Mouse (Mus musculus): ENCODE measurements at regions not wholly inside any gene's neighbourhood (a gene's known extent, or its start where the extent isn't known, plus 50 kb on each side); places are given as distances from the start of the nearest gene placed in this dataset.

DNA sequence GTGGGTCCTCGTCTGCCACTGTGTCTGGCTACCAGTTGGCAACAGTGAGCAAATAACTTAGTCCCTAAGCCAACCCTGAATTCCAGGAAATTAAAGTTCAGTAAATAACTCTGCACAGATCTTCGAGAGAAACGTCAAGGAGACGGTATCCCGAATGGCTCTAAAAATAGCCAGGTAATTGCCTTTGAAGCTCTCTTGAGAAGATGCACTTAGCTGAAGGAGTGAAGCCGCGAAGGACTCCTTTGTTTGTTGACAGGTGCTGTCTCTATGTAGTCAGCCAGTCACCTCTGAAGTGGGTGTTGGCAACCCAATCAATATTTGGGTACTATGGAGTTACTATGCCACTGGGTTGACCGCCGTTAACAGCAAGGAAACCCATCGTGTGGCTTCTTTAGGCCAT, 189.3 kb upstream of the Lrig1 start:
- Histone ChIP-seq H3K36me3 (no peaks in the 10 kb centered on the region), H3K27ac (no peak overlapping the region), H3K9me3 (no peaks in the 10 kb centered on the region), H3K4me3 (replicated peaks) (no peak overlapping the region), H3K27me3 (replicated peaks) (no peaks in the 10 kb centered on the region), H3K4me2 (no peak overlapping the region), H3K4me1 (no peaks in the 10 kb centered on the region), H3K9ac (no peak overlapping the region)
- 61% methylated on average over 10 of the region's 10 CpGs for WGBS
- no peak for ATAC-seq (ENCODE audit: insufficient read depth, low FRiP score, low read depth)

DNA sequence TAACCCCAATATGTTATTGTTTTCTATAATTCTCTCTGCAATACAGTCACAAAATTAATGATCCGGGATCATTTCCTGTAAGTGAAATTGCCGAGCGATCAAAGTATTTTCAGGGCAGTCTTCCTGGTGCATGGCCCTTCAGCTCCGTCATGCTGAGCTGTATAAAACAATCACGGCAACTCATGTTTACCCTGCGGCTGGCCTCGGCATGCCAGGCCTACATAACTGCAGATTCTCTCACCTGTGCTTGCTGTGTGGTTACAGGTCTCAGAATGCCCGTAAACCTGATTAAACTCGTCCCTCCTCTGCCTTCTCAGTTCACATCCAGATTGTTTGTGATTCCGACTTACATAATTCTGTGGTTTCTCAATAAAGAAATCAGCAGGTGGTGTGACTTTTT, 181.2 kb upstream of the Lrig1 start:
- Histone ChIP-seq H3K4me3 (replicated peaks) (no peak overlapping the region), H3K27me3 (replicated peaks) (no peaks in the 10 kb centered on the region), H3K36me3 (no peaks in the 10 kb centered on the region), H3K9ac (no peak overlapping the region), H3K27ac (peak overlapping the region; percentile 52), H3K9me3 (no peaks in the 10 kb centered on the region), H3K4me1 (no peaks in the 10 kb centered on the region), H3K4me2 (no peak overlapping the region)
- ATAC-seq (ENCODE audit: insufficient read depth, low FRiP score, low read depth): peak; percentile 56; the same call in 1 of the 2 replicates
- WGBS: 70% methylated on average over 10 of the region's 10 CpGs

DNA sequence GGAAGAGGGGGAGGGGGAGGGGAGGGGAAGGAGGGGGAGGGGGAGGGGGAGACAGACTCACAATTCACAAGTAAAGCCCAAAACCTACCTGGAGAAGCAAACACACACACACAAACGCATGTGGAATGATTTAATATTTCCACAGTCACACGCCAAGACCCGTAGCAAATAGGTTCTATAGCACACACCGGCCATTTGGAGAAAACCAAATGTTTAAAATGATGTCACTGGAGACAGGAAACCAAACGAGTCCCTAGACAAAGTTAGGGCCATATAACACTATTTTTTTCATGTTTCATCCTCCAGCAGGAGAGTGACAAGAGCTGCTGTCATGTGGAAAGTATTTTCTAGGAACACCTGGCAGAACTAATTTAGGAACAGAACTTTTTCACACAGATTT, 175.9 kb upstream of the Lrig1 start:
- 75% methylated on average over 5 of the region's 5 CpGs for WGBS
- H3K4me2 ChIP-seq: no peak overlapping the region
- no peaks in the 10 kb centered on the region for H3K36me3 ChIP-seq
- no peak overlapping the region for H3K4me3 ChIP-seq (replicated peaks)
- H3K4me1 ChIP-seq: no peaks in the 10 kb centered on the region
- no peak for ATAC-seq (ENCODE audit: insufficient read depth, low FRiP score, low read depth)
- no peaks in the 10 kb centered on the region for H3K27me3 ChIP-seq (replicated peaks)
- H3K9ac ChIP-seq: no peak overlapping the region
- H3K27ac ChIP-seq: no peak overlapping the region
- no peaks in the 10 kb centered on the region for H3K9me3 ChIP-seq

- Histone ChIP-seq H3K36me3 (no peaks in the 10 kb centered on the region), H3K4me1 (no peaks in the 10 kb centered on the region), H3K27ac (no peak overlapping the region), H3K4me2 (no peak overlapping the region), H3K4me3 (replicated peaks) (no peak overlapping the region), H3K27me3 (replicated peaks) (no peaks in the 10 kb centered on the region), H3K9ac (no peak overlapping the region), H3K9me3 (no peaks in the 10 kb centered on the region)
- ATAC-seq (ENCODE audit: insufficient read depth, low FRiP score, low read depth): no peak
- 89% methylated on average over 4 of the region's 4 CpGs for WGBS
Observed at GRCm38 (mm10) chr6:94875065-94875464, 175.1 kb upstream of the Lrig1 start.

- Histone ChIP-seq H3K9me3 (no peaks in the 10 kb centered on the region), H3K4me3 (replicated peaks) (no peak overlapping the region), H3K4me2 (no peak overlapping the region), H3K36me3 (no peaks in the 10 kb centered on the region), H3K27ac (no peak overlapping the region), H3K4me1 (no peaks in the 10 kb centered on the region), H3K9ac (no peak overlapping the region), H3K27me3 (replicated peaks) (no peaks in the 10 kb centered on the region)
- WGBS: 73% methylated on average over 1 of the region's 1 CpGs
- no peak for ATAC-seq (ENCODE audit: insufficient read depth, low FRiP score, low read depth)
Observed at GRCm38 (mm10) chr6:94874415-94874814, 174.5 kb upstream of the Lrig1 start.

DNA sequence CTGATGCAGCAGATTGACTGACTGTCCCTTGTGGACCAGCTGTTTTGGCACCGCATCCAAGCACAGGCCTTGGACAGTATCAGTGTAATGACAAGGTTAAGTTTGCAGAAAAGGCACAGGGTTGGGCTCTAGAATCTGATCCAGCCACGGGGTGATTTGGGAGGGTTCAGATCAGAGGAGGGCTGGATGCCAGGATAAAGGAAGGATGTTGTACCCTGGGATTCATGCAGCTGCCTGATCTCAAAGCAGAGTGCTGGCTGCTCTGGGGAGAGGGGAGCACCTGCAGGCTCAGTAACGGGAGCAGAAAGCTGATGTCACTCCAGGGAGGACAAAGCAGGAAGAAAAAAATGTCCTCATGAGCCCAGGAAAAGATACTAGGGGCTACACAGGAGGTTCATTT, 168.0 kb upstream of the Lrig1 start:
- Histone ChIP-seq H3K9me3 (no peaks in the 10 kb centered on the region), H3K4me3 (replicated peaks) (no peak overlapping the region), H3K9ac (no peak overlapping the region), H3K4me1 (peaks cover 3% of the 10 kb centered on the region; the same call in 1 of the 2 replicates), H3K27me3 (replicated peaks) (no peaks in the 10 kb centered on the region), H3K27ac (no peak overlapping the region), H3K36me3 (no peaks in the 10 kb centered on the region), H3K4me2 (no peak overlapping the region)
- WGBS: 44% methylated on average over 3 of the region's 3 CpGs
- ATAC-seq (ENCODE audit: insufficient read depth, low FRiP score, low read depth): no peak

- Histone ChIP-seq H3K36me3 (no peaks in the 10 kb centered on the region), H3K4me2 (no peak overlapping the region), H3K4me1 (peaks cover 3% of the 10 kb centered on the region; the same call in 1 of the 2 replicates), H3K4me3 (replicated peaks) (no peak overlapping the region), H3K27me3 (replicated peaks) (no peaks in the 10 kb centered on the region), H3K9ac (no peak overlapping the region), H3K9me3 (no peaks in the 10 kb centered on the region), H3K27ac (no peak overlapping the region)
- whole genome bisulfite sequencing: 83% methylated on average over 2 of the region's 2 CpGs
- ATAC-seq (ENCODE audit: insufficient read depth, low FRiP score, low read depth): no peak
Observed at GRCm38 (mm10) chr6:94865498-94865897, 165.5 kb upstream of the Lrig1 start.

DNA sequence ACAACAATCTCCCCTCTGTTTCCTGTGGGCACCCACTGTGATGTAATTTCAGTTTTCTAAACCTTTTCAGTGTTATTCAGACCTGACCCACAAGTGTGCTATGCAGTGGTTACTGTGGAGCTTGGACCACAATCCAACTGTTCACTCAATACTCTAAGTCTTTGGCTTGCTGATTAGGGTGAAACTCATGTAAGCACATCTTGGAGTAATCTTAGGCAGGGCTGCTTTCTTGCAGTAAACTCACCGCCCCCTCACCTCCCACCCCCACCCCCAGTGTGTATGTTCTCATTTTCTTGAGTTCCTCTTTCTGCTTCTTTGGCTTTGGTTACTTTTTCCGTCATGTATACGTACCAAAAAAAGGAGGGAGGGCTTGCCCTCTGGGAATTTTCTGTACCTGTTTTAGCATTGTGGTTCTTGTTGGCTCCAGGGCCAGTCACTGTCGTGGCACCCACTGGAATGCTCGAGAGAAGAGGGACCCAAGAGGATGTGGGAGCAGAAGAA, 158.2 kb upstream of the Lrig1 start:
- H3K9me3 ChIP-seq: no peaks in the 10 kb centered on the region
- H3K27me3 ChIP-seq (replicated peaks): no peaks in the 10 kb centered on the region
- WGBS: 60% methylated on average over 5 of the region's 5 CpGs

GRCm38 (mm10) chr6:94850121-94850520, 150.2 kb upstream of the Lrig1 start:
- no peak overlapping the region for H3K4me3 ChIP-seq (replicated peaks)
- H3K4me1 ChIP-seq: no peaks in the 10 kb centered on the region
- 73% methylated on average over 4 of the region's 5 CpGs for WGBS
- no peaks in the 10 kb centered on the region for H3K27me3 ChIP-seq (replicated peaks)
- H3K9ac ChIP-seq: no peak overlapping the region
- ATAC-seq (ENCODE audit: insufficient read depth, low FRiP score, low read depth): no peak
- no peaks in the 10 kb centered on the region for H3K36me3 ChIP-seq
- H3K9me3 ChIP-seq: no peaks in the 10 kb centered on the region
- H3K27ac ChIP-seq: no peak overlapping the region
- H3K4me2 ChIP-seq: no peak overlapping the region

More for the DNA sequence above, 158.2 kb upstream of the Lrig1 start:
- Histone ChIP-seq H3K9ac (no peak overlapping the region), H3K4me3 (replicated peaks) (no peak overlapping the region), H3K4me1 (no peaks in the 10 kb centered on the region), H3K4me2 (no peak overlapping the region), H3K36me3 (no peaks in the 10 kb centered on the region), H3K27ac (no peak overlapping the region)
- no peak for ATAC-seq (ENCODE audit: insufficient read depth, low FRiP score, low read depth)

DNA sequence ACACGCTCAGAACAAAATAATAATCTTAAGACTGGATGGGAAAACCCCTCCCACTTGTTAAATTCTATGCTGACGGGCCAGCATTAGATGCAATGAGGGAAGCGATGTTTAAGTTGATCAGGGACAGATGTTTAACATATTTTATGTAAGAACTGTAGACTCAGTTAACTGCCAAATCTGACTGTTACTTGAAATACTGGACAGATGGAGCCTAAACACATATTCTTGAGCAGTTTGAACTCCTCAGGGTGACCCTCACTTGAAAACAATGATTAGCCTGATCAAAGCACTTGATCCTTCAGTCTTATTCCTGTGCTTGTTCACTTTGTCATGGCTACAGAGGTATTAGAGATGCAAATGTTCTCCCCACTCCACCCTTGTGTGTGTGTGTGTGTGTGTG, 149.6 kb upstream of the Lrig1 start:
- WGBS: 45% methylated on average over 3 of the region's 3 CpGs
- ATAC-seq (ENCODE audit: insufficient read depth, low FRiP score, low read depth): peak; percentile 47; the same call in 1 of the 2 replicates
- no peaks in the 10 kb centered on the region for H3K36me3 ChIP-seq
- no peaks in the 10 kb centered on the region for H3K4me1 ChIP-seq
- H3K4me2 ChIP-seq: no peak overlapping the region
- H3K9me3 ChIP-seq: no peaks in the 10 kb centered on the region
- H3K27me3 ChIP-seq (replicated peaks): no peaks in the 10 kb centered on the region
- H3K4me3 ChIP-seq (replicated peaks): no peak overlapping the region
- H3K27ac ChIP-seq: peak overlapping the region; percentile 55; the same call in 1 of the 2 replicates
- H3K9ac ChIP-seq: no peak overlapping the region

- 61% methylated on average over 1 of the region's 1 CpGs for WGBS
- Histone ChIP-seq H3K4me1 (no peaks in the 10 kb centered on the region), H3K4me2 (no peak overlapping the region), H3K36me3 (no peaks in the 10 kb centered on the region), H3K9me3 (no peaks in the 10 kb centered on the region), H3K9ac (no peak overlapping the region), H3K4me3 (replicated peaks) (no peak overlapping the region), H3K27ac (no peak overlapping the region), H3K27me3 (replicated peaks) (no peaks in the 10 kb centered on the region)
- ATAC-seq (ENCODE audit: insufficient read depth, low FRiP score, low read depth): no peak
Observed at GRCm38 (mm10) chr6:94848437-94848836, 148.5 kb upstream of the Lrig1 start.

GRCm38 (mm10) chr6:94845821-94846220, 145.9 kb upstream of the Lrig1 start:
- H3K27me3 ChIP-seq (replicated peaks): no peaks in the 10 kb centered on the region
- no peak overlapping the region for H3K4me2 ChIP-seq
- ATAC-seq (ENCODE audit: insufficient read depth, low FRiP score, low read depth): no peak
- H3K27ac ChIP-seq: no peak overlapping the region
- no peak overlapping the region for H3K4me3 ChIP-seq (replicated peaks)
- H3K9me3 ChIP-seq: no peaks in the 10 kb centered on the region
- H3K36me3 ChIP-seq: no peaks in the 10 kb centered on the region
- no peak overlapping the region for H3K9ac ChIP-seq
- 66% methylated on average over 6 of the region's 6 CpGs for WGBS
- H3K4me1 ChIP-seq: no peaks in the 10 kb centered on the region

DNA sequence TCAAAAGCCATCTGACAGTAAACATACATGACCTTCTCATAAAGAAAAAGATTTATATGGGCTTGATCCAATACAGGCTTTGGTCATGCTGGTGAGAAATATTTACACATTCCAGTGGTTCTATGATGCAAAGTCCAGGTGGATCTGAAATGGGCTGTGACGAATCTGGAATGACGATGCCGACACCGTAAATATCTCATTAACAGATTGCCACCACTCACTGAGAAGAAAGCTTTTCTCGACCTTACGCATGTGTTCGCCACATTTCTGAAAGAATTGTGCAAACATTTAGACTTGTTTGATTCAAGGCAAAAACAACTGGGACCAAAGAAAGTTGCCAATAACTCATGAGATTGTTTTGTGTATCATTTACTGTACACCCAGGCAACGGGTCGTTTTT, 142.9 kb upstream of the Lrig1 start:
- ATAC-seq (ENCODE audit: insufficient read depth, low FRiP score, low read depth): no peak
- H3K36me3 ChIP-seq: no peaks in the 10 kb centered on the region
- WGBS: 75% methylated on average over 9 of the region's 9 CpGs

More for the DNA sequence above, 142.9 kb upstream of the Lrig1 start:
- Histone ChIP-seq H3K9ac (no peak overlapping the region), H3K9me3 (no peaks in the 10 kb centered on the region), H3K4me1 (no peaks in the 10 kb centered on the region), H3K27me3 (replicated peaks) (no peaks in the 10 kb centered on the region), H3K4me2 (no peak overlapping the region), H3K4me3 (replicated peaks) (no peak overlapping the region), H3K27ac (no peak overlapping the region)
